Mouse (Mus musculus) heart, embryonic 15.5 days (tissue): ENCODE measurements around the gene Mad2l2. TPM values are rescaled to one million over a fixed set of nuclear protein-coding genes. Genes with fewer than 3 reads are reported as not detected.
A peak's percentile ranks its signal among the peaks of the same experiment; 100 is the strongest.

ENCODE experiments used
- ATAC-seq: fragments of 200-750 bp; cut with Nextera tagmentation; replicated peaks from 2 replicates; pipeline ENCODE4 v1.8.0; 2017; ENCODE audit warnings: low read depth, moderate TSS enrichment; ENCODE audit not compliant: insufficient number of reproducible peaks, insufficient read depth, low FRiP score
- H3K27ac ChIP-seq: fragments of 300-500 bp; sonication (generic); 2 replicates; pipeline ENCODE4 v1.5.1; 2015; ENCODE audit warnings: mild to moderate bottlenecking, inconsistent platforms
- H3K27me3 ChIP-seq: fragments of 300-500 bp; sonication (generic); 2 replicates; pipeline ENCODE4 v1.6.1; 2015; ENCODE audit warnings: inconsistent platforms
- H3K36me3 ChIP-seq: fragments of 300-500 bp; sonication (generic); 2 replicates; pipeline ENCODE4 v1.6.1; 2015; ENCODE audit warnings: mild to moderate bottlenecking, inconsistent platforms
- H3K4me1 ChIP-seq: fragments of 300-500 bp; sonication (generic); replicated peaks from 2 replicates; pipeline ENCODE4 v1.6.1; 2015; ENCODE audit warnings: inconsistent platforms
- H3K4me2 ChIP-seq: fragments of 300-500 bp; sonication (generic); 2 replicates; pipeline ENCODE4 v1.6.1; 2015; ENCODE audit warnings: inconsistent platforms, mild to moderate bottlenecking, moderate library complexity
- H3K4me3 ChIP-seq: fragments of 300-500 bp; sonication (generic); 2 replicates; pipeline ENCODE4 v1.5.1; 2015; ENCODE audit warnings: mild to moderate bottlenecking, inconsistent platforms
- H3K9ac ChIP-seq: fragments of 300-500 bp; sonication (generic); 2 replicates; pipeline ENCODE4 v1.6.1; 2015; ENCODE audit warnings: mild to moderate bottlenecking, inconsistent platforms
- H3K9me3 ChIP-seq: fragments of 300-500 bp; sonication (generic); replicated peaks from 2 replicates; pipeline ENCODE4 v1.6.1; 2016; ENCODE audit warnings: inconsistent platforms
- WGBS: fragments of 180-500 bp; shearing (Covaris S2); methylation state at CpG from one replicate; pipeline ENCODE4 v1.1.7; 2015; ENCODE audit warnings: mixed read lengths; 5-methylcytosine and 5-hydroxymethylcytosine counted together
- polyA plus RNA-seq: library from polyadenylated mRNA; unstranded; fragments of >200 nt; fragmentation: Nextera tagmentation; extraction: Ambion mirVana; gene quantifications from 2 replicates; pipeline ENCODE4 v1.2.1, GENCODE M21; 2015

Mad2l2 gene
- polyA plus RNA-seq, 1 experiment from 2014 or later = 30.9 TPM

DNA sequence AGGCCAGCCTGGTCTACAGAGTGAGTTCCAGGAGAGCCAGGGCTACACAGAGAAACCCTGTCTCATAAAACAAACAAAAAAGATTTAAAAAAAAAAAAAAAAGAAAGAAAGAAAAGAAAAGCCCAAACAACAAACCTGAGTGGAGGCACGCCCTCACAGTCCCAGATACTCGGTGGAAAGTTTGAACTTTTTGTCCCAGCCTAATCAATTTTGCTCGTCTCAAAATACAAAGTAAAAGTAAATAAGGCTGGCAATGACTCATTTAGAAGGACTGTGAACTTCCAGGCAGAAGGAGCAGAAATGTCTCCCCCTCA, 20.7 kb downstream of the Mad2l2 start:
- H3K27me3 ChIP-seq = no peaks in the 10 kb centered on the region
- H3K27ac ChIP-seq = peak overlapping the region; percentile 91
- H3K4me1 ChIP-seq = peaks cover 9% of the 10 kb centered on the region; the same call in 1 of the 2 replicates
- 32% methylated on average over 3 of the region's 3 CpGs for WGBS
- H3K4me2 ChIP-seq = peak overlapping the region; percentile 95
- ATAC-seq = no peak
- no peaks in the 10 kb centered on the region for H3K9me3 ChIP-seq
- peaks cover 11% of the 10 kb centered on the region; the same call in 1 of the 2 replicates for H3K36me3 ChIP-seq
- H3K9ac ChIP-seq = peak overlapping the region; percentile 81; the same call in 1 of the 2 replicates
- peak overlapping the region; percentile 79 for H3K4me3 ChIP-seq

DNA sequence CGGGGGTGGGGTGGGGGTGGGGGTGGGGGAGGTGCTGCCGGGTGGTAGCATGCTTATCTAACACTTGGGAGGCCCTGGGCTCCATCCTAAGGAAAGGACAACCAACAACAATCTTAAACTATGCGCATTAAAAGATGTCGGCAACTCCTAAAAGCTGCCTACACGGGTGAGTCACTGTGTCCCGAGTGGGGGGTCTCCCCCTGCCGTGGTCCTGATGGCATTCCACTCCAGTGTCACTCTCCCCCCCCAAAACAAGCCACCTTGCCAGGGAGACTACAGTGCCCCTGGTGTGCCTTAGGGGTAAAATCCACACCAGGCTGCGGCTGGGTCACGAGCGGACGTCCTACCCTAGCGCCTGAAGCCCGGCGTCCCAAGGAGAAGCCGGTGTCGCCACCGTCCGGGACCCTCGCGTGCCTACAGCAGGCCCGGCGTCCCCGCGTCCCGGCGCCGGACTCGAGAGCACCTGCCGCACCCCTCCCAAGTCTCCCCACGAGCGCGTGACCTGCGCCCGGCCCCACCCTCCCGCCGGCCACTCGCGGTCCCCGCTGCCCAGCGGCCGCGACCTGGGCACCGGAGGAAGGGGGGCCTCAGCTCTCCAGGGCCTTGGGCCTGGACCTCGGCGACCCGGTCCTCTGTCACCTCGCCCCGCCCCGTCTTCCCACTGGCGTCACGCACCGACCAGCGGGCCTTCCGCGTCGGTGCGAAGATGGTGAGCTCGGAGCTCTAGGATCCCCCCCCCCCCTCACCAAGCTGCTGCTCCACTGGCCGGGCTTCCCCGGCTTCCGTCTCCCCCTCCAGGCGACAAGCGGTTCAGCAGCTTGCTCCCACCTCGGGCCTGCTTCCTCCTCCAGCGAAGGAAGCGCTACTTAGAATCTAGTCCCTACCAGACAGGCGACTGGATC, 21.3 kb downstream of the Mad2l2 start, which contains the start of gene Fbxo6:
Gene Fbxo6, minus strand, starts transcription at position 874 of the 902 bp plus-strand sequence.
- H3K9ac ChIP-seq = peak within 1 kb of the TSS; percentile 81
- H3K4me1 ChIP-seq = peaks cover 9% of the 10 kb centered on the region; the same call in 1 of the 2 replicates
- peak within 1 kb of the TSS; percentile 95 for H3K4me2 ChIP-seq
- WGBS = under 1% methylated on average over 65 of the region's 67 CpGs
- H3K4me3 ChIP-seq = peak within 1 kb of the TSS; percentile 79
- peaks cover 17% of the 10 kb centered on the region; the same call in 1 of the 2 replicates for H3K36me3 ChIP-seq
- no peaks in the 10 kb centered on the region for H3K9me3 ChIP-seq
- peak; percentile 90 for ATAC-seq
- peak within 1 kb of the TSS; percentile 91 for H3K27ac ChIP-seq
- H3K27me3 ChIP-seq = no peaks in the 10 kb centered on the region

GRCm38 (mm10) chr4:148152547-148152946, 22.4 kb downstream of the Mad2l2 start:
- no peak for ATAC-seq
- Histone ChIP-seq H3K27me3 (no peaks in the 10 kb centered on the region), H3K4me1 (peaks cover 9% of the 10 kb centered on the region; the same call in 1 of the 2 replicates), H3K4me2 (no peak overlapping the region), H3K36me3 (peaks cover 18% of the 10 kb centered on the region; the same call in 1 of the 2 replicates), H3K27ac (no peak overlapping the region), H3K9ac (no peak overlapping the region), H3K4me3 (no peak overlapping the region), H3K9me3 (no peaks in the 10 kb centered on the region)
- 81% methylated on average over 5 of the region's 5 CpGs for WGBS

DNA sequence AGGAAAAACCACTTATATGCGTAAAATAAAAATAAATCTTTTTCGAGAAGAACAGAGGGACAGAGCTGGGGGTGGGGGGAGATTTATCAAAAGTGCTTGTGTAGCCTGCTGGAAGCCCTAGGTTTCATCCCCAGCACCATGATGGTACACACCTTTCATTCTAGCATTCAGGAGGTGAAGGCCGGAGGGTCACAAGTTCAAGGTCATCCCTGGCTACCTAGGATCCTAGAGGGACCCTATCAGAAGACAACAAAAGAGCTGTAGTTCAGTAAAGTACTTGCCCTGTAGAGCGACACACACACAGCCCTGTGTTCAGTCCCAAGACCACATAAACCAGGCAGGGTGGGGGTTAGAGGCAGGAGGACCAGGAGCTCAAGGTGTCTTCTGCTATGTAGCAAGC, 23.8 kb downstream of the Mad2l2 start:
- Histone ChIP-seq H3K4me3 (no peak overlapping the region), H3K9ac (no peak overlapping the region), H3K4me1 (peaks cover 20% of the 10 kb centered on the region), H3K27ac (no peak overlapping the region), H3K9me3 (no peaks in the 10 kb centered on the region), H3K4me2 (no peak overlapping the region), H3K27me3 (peaks cover 3% of the 10 kb centered on the region; the same call in 1 of the 2 replicates), H3K36me3 (peaks cover 18% of the 10 kb centered on the region; the same call in 1 of the 2 replicates)
- WGBS = 89% methylated on average over 4 of the region's 4 CpGs
- ATAC-seq = no peak

DNA sequence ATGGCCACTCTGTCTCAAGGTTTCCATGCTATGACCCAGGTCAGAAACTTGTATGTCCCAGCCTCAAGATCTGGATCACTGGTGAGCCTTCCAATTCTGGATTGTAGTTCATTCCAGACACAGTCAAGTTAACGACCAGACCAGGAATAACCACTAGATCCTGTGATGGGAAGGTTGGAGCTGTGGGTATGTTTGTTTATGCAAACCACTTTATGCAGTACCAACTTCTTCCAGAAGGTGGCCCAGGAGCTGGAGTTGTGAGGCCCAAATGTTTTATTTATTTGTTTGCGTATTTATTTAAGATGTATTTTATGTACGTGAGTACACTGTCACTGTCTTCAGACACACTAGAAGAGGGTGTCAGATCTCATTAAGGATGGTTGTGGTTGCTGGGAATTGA, 24.8 kb downstream of the Mad2l2 start:
- WGBS = 57% methylated on average over 3 of the region's 3 CpGs
- Histone ChIP-seq H3K4me3 (no peak overlapping the region), H3K36me3 (peaks cover 18% of the 10 kb centered on the region; the same call in 1 of the 2 replicates), H3K4me1 (peaks cover 30% of the 10 kb centered on the region), H3K9ac (no peak overlapping the region), H3K27me3 (peaks cover 9% of the 10 kb centered on the region), H3K27ac (no peak overlapping the region), H3K9me3 (no peaks in the 10 kb centered on the region), H3K4me2 (no peak overlapping the region)
- no peak for ATAC-seq

DNA sequence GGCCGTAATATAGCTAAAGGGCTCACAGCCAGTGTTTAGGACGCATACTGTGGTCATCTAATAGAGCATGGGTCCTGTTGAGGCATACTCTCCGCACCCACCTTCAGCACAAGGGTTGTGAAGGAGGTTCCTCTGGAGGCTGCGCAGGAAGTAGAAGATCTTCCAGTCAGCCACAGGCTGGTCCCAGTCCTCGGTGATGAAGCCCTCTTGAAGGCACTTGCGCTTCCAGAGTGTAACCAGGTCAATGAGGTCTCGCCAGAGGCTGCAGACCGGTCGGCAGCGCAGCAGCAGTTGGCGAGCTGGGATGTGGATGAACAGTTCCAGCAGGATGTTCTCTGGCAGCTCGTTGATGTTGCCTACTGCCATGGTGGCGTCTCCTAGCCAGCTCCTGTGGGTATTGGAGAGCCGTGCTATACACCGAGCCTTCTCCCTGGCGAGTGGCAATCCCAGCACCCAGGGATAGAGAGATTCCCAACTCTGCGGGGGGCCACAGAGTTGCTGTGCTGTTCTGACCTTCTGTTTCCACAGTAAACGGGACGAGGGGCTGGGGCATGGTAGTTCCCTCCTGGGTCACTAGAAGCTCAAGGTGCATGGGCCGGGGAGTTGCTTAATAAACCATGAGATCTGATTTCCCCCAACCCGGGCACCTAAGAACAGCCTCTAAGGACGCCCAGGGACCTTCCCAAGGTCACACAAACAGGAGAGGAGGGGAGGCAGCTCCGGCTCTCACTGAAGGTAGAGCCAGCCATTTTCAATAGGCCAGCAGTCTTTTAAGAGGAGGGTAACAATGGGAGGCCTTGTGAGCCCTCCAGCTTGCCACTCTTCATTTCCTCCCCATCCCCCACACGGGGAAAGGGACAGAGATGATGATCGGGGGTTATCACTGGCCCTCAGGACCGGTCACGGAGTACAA, 28.5 kb downstream of the Mad2l2 start:
- Histone ChIP-seq H3K27me3 (peaks cover 45% of the 10 kb centered on the region), H3K9ac (peak overlapping the region; percentile 82), H3K4me3 (peak overlapping the region; percentile 77), H3K4me1 (peaks cover 30% of the 10 kb centered on the region), H3K27ac (peak overlapping the region; percentile 81), H3K36me3 (peaks cover 18% of the 10 kb centered on the region; the same call in 1 of the 2 replicates), H3K9me3 (no peaks in the 10 kb centered on the region), H3K4me2 (peak overlapping the region; percentile 98)
- 29% methylated on average over 27 of the region's 27 CpGs for WGBS
- ATAC-seq = no peak

- no peaks in the 10 kb centered on the region for H3K9me3 ChIP-seq
- H3K4me3 ChIP-seq = peak overlapping the region; percentile 77
- H3K4me2 ChIP-seq = peak overlapping the region; percentile 98
- ATAC-seq = peak; percentile 84
- H3K27ac ChIP-seq = peak overlapping the region; percentile 81
- peaks cover 56% of the 10 kb centered on the region for H3K27me3 ChIP-seq
- H3K4me1 ChIP-seq = peaks cover 40% of the 10 kb centered on the region
- WGBS = under 1% methylated on average over 48 of the region's 55 CpGs
- peaks cover 13% of the 10 kb centered on the region; the same call in 1 of the 2 replicates for H3K36me3 ChIP-seq
- H3K9ac ChIP-seq = peak overlapping the region; percentile 82
Measured at GRCm38 (mm10) chr4:148159544-148160435, 29.6 kb downstream of the Mad2l2 start.

DNA sequence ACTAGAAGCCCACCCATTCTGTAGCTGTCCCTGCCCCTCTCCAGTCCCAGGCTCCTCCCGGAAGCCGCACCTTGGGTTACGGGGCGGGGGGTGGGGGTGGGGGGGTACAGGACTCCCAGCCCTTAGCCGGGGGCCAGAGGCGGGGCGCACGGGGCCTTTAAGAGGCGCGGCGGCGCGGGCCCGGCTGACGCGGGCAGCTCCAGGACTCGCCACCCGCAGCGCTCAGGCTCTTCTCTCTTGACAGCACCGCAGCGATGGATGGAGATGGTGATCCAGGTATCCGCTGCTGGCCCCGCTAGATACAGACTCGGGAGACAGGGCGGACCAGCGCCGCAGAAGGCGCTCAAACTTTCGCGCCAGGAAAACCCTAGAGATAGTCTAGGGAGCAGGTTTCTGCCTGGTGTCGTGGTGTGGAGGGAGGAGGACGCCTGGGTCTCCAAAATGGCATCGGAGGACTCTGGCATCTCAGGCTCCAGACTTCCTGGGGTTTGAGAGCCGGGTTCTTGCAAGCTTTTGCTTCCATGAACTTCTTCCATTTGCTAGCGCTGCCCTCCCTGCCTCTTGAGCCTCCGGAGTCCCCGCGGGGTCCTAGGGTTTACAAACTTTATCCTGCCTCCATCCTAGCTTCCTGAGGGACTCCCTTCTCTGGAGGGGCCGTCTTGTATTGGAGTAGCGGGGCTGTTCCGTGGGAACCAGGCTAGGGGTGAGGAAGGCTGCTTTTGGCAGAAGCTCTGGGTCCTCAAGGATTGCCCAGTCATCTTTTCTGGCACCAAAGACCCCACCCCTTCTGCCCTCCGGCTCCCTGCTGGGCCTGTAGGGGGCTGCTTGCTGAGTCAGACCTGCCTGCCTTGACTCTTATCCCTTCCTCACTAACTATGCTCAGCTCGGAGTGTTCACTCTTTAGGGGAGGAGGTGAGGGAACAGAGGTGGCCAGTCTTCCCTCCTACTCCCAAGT, 30.5 kb downstream of the Mad2l2 start, which contains the start of the genes Fbxo44 and Fbxo2:
Gene Fbxo44, minus strand, starts transcription at position 47 of the 955 bp plus-strand sequence.
Gene Fbxo2, plus strand, starts transcription at position 186 of the 955 bp plus-strand sequence.
- H3K36me3 ChIP-seq = peaks cover 13% of the 10 kb centered on the region; the same call in 1 of the 2 replicates
- H3K9ac ChIP-seq = peak within 1 kb of the TSS; percentile 82
- no peaks in the 10 kb centered on the region for H3K9me3 ChIP-seq
- H3K27me3 ChIP-seq = peaks cover 65% of the 10 kb centered on the region
- ATAC-seq = peak; percentile 23
- 1% methylated on average over 31 of the region's 43 CpGs for WGBS
- peak within 1 kb of the TSS; percentile 81 for H3K27ac ChIP-seq
- H3K4me2 ChIP-seq = peak within 1 kb of the TSS; percentile 98
- peaks cover 40% of the 10 kb centered on the region for H3K4me1 ChIP-seq
- peak within 1 kb of the TSS; percentile 77 for H3K4me3 ChIP-seq

- ATAC-seq = peak; percentile 19
- WGBS = under 1% methylated on average over 29 of the region's 29 CpGs
Measured at GRCm38 (mm10) chr4:148164002-148164439, 33.8 kb downstream of the Mad2l2 start.

More at GRCm38 (mm10) chr4:148164002-148164439, 33.8 kb downstream of the Mad2l2 start:
- Histone ChIP-seq H3K4me3 (peak overlapping the region; percentile 45), H3K9me3 (no peaks in the 10 kb centered on the region), H3K36me3 (no peaks in the 10 kb centered on the region), H3K9ac (peak overlapping the region; percentile 10; the same call in 1 of the 2 replicates), H3K4me1 (peaks cover 38% of the 10 kb centered on the region), H3K4me2 (peak overlapping the region; percentile 72), H3K27ac (no peak overlapping the region), H3K27me3 (peaks cover 88% of the 10 kb centered on the region)
